Mouse (Mus musculus) heart, adult 2 months (tissue): ENCODE data around the gene Lmbrd1. TPM values are rescaled to one million over a fixed set of nuclear protein-coding genes. Genes with fewer than 3 reads are reported as not detected.

Source experiments
- DNase-seq, 2 experiments: peaks; one replicate each; pipeline ENCODE4 v3.0.0; 2021
- H3K27ac ChIP-seq: fragments of 200-600 bp; 2 replicates; pipeline ENCODE4 v1.8.1; 2022
- H3K27me3 ChIP-seq: fragments of 200-500 bp; 2 replicates; pipeline ENCODE4 v1.6.1; 2012; ENCODE audit warnings: mild to moderate bottlenecking, low read length, inconsistent platforms, mixed read lengths; ENCODE audit not compliant: control insufficient read depth, insufficient read depth
- H3K36me3 ChIP-seq: fragments of 200-500 bp; 2 replicates; pipeline ENCODE4 v1.6.1; 2012; ENCODE audit warnings: low read length, inconsistent platforms; ENCODE audit not compliant: control insufficient read depth, insufficient read depth
- H3K4me1 ChIP-seq: fragments of 200-500 bp; 2 replicates; pipeline ENCODE4 v1.6.1; 2011; ENCODE audit warnings: low read length; ENCODE audit not compliant: control insufficient read depth, insufficient read depth
- H3K4me3 ChIP-seq: fragments of 200-600 bp; 2 replicates; pipeline ENCODE4 v1.8.1; 2022
- H3K79me2 ChIP-seq: fragments of 200-500 bp; replicated peaks from 2 replicates; pipeline ENCODE4 v1.6.1; 2012; ENCODE audit warnings: mild to moderate bottlenecking, inconsistent platforms, low read length, moderate library complexity, mixed read lengths; ENCODE audit not compliant: control insufficient read depth, insufficient read depth
- H3K9ac ChIP-seq: fragments of 200-500 bp; 2 replicates; pipeline ENCODE4 v1.6.1; 2012; ENCODE audit warnings: low read depth, mild to moderate bottlenecking, control low read depth, inconsistent platforms, low read length, mixed read lengths
- CTCF ChIP-seq: fragments of 200-600 bp; IDR thresholded peaks from 2 replicates; pipeline ENCODE4 v1.8.1; 2022; ENCODE audit warnings: antibody characterized with exemption, mild to moderate bottlenecking, moderate library complexity
- EP300 ChIP-seq: fragments of 200-500 bp; IDR thresholded peaks from 2 replicates; pipeline ENCODE4 v1.6.1; 2011; ENCODE audit warnings: low read depth, low read length, control low read depth; ENCODE audit not compliant: insufficient read depth
- POLR2A ChIP-seq: fragments of 200-500 bp; IDR thresholded peaks from 2 replicates; pipeline ENCODE4 v1.6.1; 2011; ENCODE audit warnings: mild to moderate bottlenecking, low read depth, low read length, control low read depth; ENCODE audit not compliant: insufficient read depth
- WGBS: fragments of 180-500 bp; shearing (Covaris S2); methylation state at CpG from one replicate; pipeline ENCODE4 v1.1.7; 2018; 5-methylcytosine and 5-hydroxymethylcytosine counted together
- intact Hi-C: fragments of 180-260 bp; cut with DNase I; formaldehyde crosslinking; loops from one replicate; pipeline ENCODE4 v1.15.1; 2025
- polyA plus RNA-seq: library from polyadenylated mRNA; depleted of rRNA; stranded (reverse); fragments of >200 nt; gene quantifications from 2 replicates; pipeline ENCODE4 v1.2.3, GENCODE M21; 2012
- total RNA-seq, 2 experiments: library from RNA; stranded (reverse); gene quantifications; 2 replicates each; pipeline ENCODE4 v1.2.3; 2021

The Lmbrd1 gene
- total and polyA plus RNA-seq, 3 experiments: 26.0 to 49.0 (median 39.7) TPM

- TF ChIP-seq EP300: no peak
- TF ChIP-seq POLR2A: no peak
- TF ChIP-seq CTCF: no peak
- no peak overlapping the region for H3K9ac ChIP-seq
- no peak for DNase-seq
- no peaks in the 10 kb centered on the region for H3K27me3 ChIP-seq
- H3K27ac ChIP-seq: no peak overlapping the region
- no peaks in the 10 kb centered on the region for H3K36me3 ChIP-seq
- no peaks in the 10 kb centered on the region for H3K4me1 ChIP-seq
- intact Hi-C loops: no loop called here
- H3K4me3 ChIP-seq: no peak overlapping the region
- H3K79me2 ChIP-seq: no peaks in the 10 kb centered on the region
Measured at GRCm38 (mm10) chr1:24664158-24664557, 14.3 kb upstream of the Lmbrd1 start.

GRCm38 (mm10) chr1:24673231-24673630 is 5.2 kb upstream of the Lmbrd1 start:
- Histone ChIP-seq H3K27me3 (no peaks in the 10 kb centered on the region), H3K27ac (no peak overlapping the region), H3K4me1 (0 out of 2 replicates have a peak, but pooled peaks cover 1% of the 10 kb centered on the region), H3K9ac (no peak overlapping the region), H3K4me3 (no peak overlapping the region), H3K79me2 (no peaks in the 10 kb centered on the region), H3K36me3 (no peaks in the 10 kb centered on the region)
- TF ChIP-seq CTCF (no peak), POLR2A (no peak), EP300 (no peak)
- intact Hi-C loops: no loop called here
- 37% methylated on average over 3 of the region's 3 CpGs for WGBS
- DNase-seq: no peak

- Histone ChIP-seq H3K79me2 (peaks cover 2% of the 10 kb centered on the region; the same call in 1 of the 2 replicates), H3K9ac (peak overlapping the region; percentile 65; the same call in 1 of the 2 replicates), H3K27me3 (no peaks in the 10 kb centered on the region), H3K27ac (peak overlapping the region; percentile 83), H3K4me1 (peaks cover 4% of the 10 kb centered on the region; the same call in 1 of the 2 replicates), H3K4me3 (peak overlapping the region; percentile 91), H3K36me3 (no peaks in the 10 kb centered on the region)
- no peak for TF ChIP-seq POLR2A
- TF ChIP-seq EP300: no peak
- TF ChIP-seq CTCF: no peak
- intact Hi-C loops: loop anchor here (1.0 kb wide), 1 partner anchor 22 kb away; no protein-coding TSS in a partner anchor
- WGBS: 60% methylated on average over 9 of the region's 9 CpGs
- peak in 1 of 2 experiments; percentile 9 for DNase-seq
Measured at GRCm38 (mm10) chr1:24677706-24678105, 724 bp upstream of the Lmbrd1 start.

DNA sequence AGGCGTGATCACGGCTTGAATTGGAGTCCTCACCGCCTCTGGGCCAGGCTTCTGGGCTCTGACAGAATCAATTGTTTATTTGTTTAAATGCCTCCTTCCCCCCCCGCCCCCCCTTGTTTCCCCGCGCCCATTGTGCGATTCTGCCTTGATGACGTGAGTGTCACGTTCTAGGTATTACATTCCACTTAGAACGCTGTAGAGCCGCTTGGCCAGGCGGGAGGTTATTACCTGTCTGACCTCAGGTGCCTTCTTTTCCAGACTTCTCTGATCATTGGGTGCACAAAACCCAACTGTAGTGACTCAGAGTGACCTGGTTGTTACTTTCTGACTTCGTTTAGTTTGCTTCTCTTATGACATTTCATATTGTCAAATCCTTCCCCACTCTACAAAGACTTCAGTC is 641 bp downstream of the Lmbrd1 start:
- H3K27me3 ChIP-seq: no peaks in the 10 kb centered on the region
- no peak for TF ChIP-seq POLR2A
- no peak for TF ChIP-seq EP300
- TF ChIP-seq CTCF: no peak
- H3K79me2 ChIP-seq: peaks cover 5% of the 10 kb centered on the region
- intact Hi-C loops: no loop called here
- no peaks in the 10 kb centered on the region for H3K36me3 ChIP-seq
- peak overlapping the region; percentile 83 for H3K27ac ChIP-seq
- whole genome bisulfite sequencing: 2% methylated on average over 13 of the region's 13 CpGs
- peak overlapping the region; percentile 75 for H3K9ac ChIP-seq
- DNase-seq: no peak
- peak overlapping the region; percentile 91 for H3K4me3 ChIP-seq
- peaks cover 4% of the 10 kb centered on the region; the same call in 1 of the 2 replicates for H3K4me1 ChIP-seq

- intact Hi-C loops: no loop called here
- WGBS: 87% methylated on average over 3 of the region's 3 CpGs
- Histone ChIP-seq H3K27ac (no peak overlapping the region), H3K9ac (no peak overlapping the region), H3K27me3 (no peaks in the 10 kb centered on the region), H3K4me3 (no peak overlapping the region), H3K79me2 (peaks cover 5% of the 10 kb centered on the region), H3K36me3 (no peaks in the 10 kb centered on the region), H3K4me1 (peaks cover 4% of the 10 kb centered on the region; the same call in 1 of the 2 replicates)
- DNase-seq: peak in 1 of 2 experiments; percentile 26
- TF ChIP-seq CTCF (no peak), POLR2A (no peak)
Measured at GRCm38 (mm10) chr1:24680991-24681390, 2.6 kb downstream of the Lmbrd1 start.

DNA sequence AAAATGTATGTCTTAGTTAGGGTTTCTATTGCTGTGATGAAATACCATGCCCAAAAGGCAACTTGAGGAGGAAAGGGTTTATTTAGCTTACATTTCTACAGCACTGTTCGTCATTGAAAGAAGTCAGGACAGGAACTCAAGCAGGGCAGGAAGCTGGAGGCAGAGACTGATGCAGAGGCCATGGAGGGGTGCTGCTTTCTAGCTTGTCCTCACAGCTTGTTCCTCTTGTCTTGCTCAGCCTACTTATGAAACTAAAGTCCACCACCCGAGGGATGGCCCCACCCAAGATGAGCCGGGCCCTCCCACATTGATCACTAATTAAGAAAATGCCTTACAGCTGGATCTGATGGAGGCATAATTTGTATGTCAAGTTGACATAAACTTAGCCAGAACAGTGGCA is 3.5 kb downstream of the Lmbrd1 start:
- intact Hi-C loops: no loop called here
- no peaks in the 10 kb centered on the region for H3K27me3 ChIP-seq
- H3K36me3 ChIP-seq: no peaks in the 10 kb centered on the region
- H3K9ac ChIP-seq: no peak overlapping the region
- TF ChIP-seq POLR2A: no peak
- TF ChIP-seq CTCF: no peak
- no peak for TF ChIP-seq EP300
- DNase-seq: no peak
- peaks cover 5% of the 10 kb centered on the region for H3K79me2 ChIP-seq
- WGBS: 55% methylated on average over 3 of the region's 3 CpGs
- no peak overlapping the region for H3K4me3 ChIP-seq
- H3K4me1 ChIP-seq: peaks cover 4% of the 10 kb centered on the region; the same call in 1 of the 2 replicates
- no peak overlapping the region for H3K27ac ChIP-seq
